Mouse (Mus musculus) myocyte (in vitro differentiated cells): ENCODE results near the gene Itgal.

ENCODE experiments used
- E2F4 ChIP-seq: IDR thresholded peaks from one replicate; pipeline ENCODE4 v1.6.1; 2011; ENCODE audit warnings: mild to moderate bottlenecking, control low read depth, moderate library complexity; ENCODE audit not compliant: insufficient read depth
- USF1 ChIP-seq: IDR thresholded peaks from one replicate; pipeline ENCODE4 v1.6.1; 2011; ENCODE audit warnings: low read depth, mild to moderate bottlenecking, control low read depth, moderate library complexity

DNA sequence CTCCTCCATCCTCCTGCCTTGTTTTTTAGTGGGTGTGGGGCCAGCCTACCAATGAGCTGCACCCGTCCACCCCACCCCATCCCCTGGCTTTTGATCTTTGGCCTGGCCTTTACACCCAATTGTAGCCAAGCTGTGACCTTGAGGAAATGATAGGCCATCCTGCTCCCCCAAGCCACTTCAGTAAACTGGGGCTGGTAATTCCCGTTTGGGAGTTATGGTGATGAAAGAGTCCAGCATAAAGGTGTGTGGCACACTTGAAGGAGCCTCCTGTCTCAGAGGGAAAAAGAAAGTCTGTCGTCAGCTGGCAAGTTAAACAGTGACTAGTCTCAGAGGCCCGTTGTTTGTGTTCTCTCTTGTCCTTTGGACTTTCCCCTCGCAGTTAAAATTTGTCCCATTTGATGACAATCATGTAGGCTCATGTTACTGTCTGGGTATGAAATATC is 19.5 kb upstream of the Itgal start:
- TF ChIP-seq E2F4 (no peak), USF1 (no peak)
